Mouse (Mus musculus) CD4-positive helper T cell, adult 2 months (primary cell): ENCODE data around the gene Shf.
"Not testable (repeated sequence)": the region's sequence is repeated elsewhere in the genome, so short reads cannot be mapped to it uniquely, and the experiment has no call there.

ENCODE experiments used
- DNase-seq: peaks from one replicate; pipeline ENCODE4 v3.0.0-alpha.2; 2012; ENCODE audit warnings: low read depth, missing footprints, low spot score

The Shf gene

GRCm38 (mm10) chr2:122368995-122369739 lies at the start of gene Shf:
Gene Shf (minus strand): TSS chr2:122369162.
- DNase-seq, result peak; percentile 88

- no peak for DNase-seq
Measured at GRCm38 (mm10) chr2:122408928-122409327, 40.0 kb upstream of the Shf start.

- DNase-seq, result no peak
Measured at GRCm38 (mm10) chr2:122407607-122408006, 38.6 kb upstream of the Shf start.

- DNase-seq, result no peak
Measured at GRCm38 (mm10) chr2:122396150-122396549, 27.2 kb upstream of the Shf start.

GRCm38 (mm10) chr2:122387135-122387534 lies 18.2 kb upstream of the Shf start:
- not testable (repeated sequence) for DNase-seq

GRCm38 (mm10) chr2:122385095-122385494 lies 16.1 kb upstream of the Shf start:
- no peak for DNase-seq

GRCm38 (mm10) chr2:122382121-122382520 lies 13.2 kb upstream of the Shf start:
- DNase-seq, result no peak

GRCm38 (mm10) chr2:122381329-122382103 lies 12.6 kb upstream of the Shf start:
- no peak for DNase-seq

GRCm38 (mm10) chr2:122380768-122381311 lies 11.9 kb upstream of the Shf start:
- DNase-seq, result peak; percentile 70

- DNase-seq, result no peak
Measured at GRCm38 (mm10) chr2:122379292-122379650, 10.3 kb upstream of the Shf start.

GRCm38 (mm10) chr2:122378421-122379291 lies 9.7 kb upstream of the Shf start:
- DNase-seq, result peak; percentile 37

- DNase-seq, result peak; percentile 86
Measured at GRCm38 (mm10) chr2:122377751-122378246, 8.8 kb upstream of the Shf start.

GRCm38 (mm10) chr2:122377215-122377674 lies 8.3 kb upstream of the Shf start:
- peak; percentile 97 for DNase-seq

- peak; percentile 71 for DNase-seq
Measured at GRCm38 (mm10) chr2:122376041-122376561, 7.1 kb upstream of the Shf start.

- DNase-seq, result peak; percentile 98
Measured at GRCm38 (mm10) chr2:122375391-122375991, 6.5 kb upstream of the Shf start.

- no peak for DNase-seq
Measured at GRCm38 (mm10) chr2:122374666-122375331, 5.8 kb upstream of the Shf start.

GRCm38 (mm10) chr2:122374012-122374411 lies 5.0 kb upstream of the Shf start:
- DNase-seq, result no peak

- DNase-seq, result no peak
Measured at GRCm38 (mm10) chr2:122372541-122372940, 3.6 kb upstream of the Shf start.

- DNase-seq, result no peak
Measured at GRCm38 (mm10) chr2:122372067-122372466, 3.1 kb upstream of the Shf start.

GRCm38 (mm10) chr2:122370101-122370750 lies 1.3 kb upstream of the Shf start:
- no peak for DNase-seq
